Mouse (Mus musculus) thymus, adult 2 months (tissue): ENCODE measurements around the gene Ostn. TPM values are rescaled to one million over a fixed set of nuclear protein-coding genes. Genes with fewer than 3 reads are reported as not detected.
"Not testable (repeated sequence)": the region's sequence is repeated elsewhere in the genome, so short reads cannot be mapped to it uniquely, and the experiment has no call there.

ENCODE experiments used
- DNase-seq: peaks from one replicate; pipeline ENCODE4 v3.0.0; 2021
- H3K27ac ChIP-seq: fragments of 200-500 bp; 2 replicates; pipeline ENCODE4 v1.5.1; 2012; ENCODE audit warnings: low read length, control low read depth; ENCODE audit not compliant: control insufficient read depth, insufficient read depth
- H3K27me3 ChIP-seq: fragments of 200-500 bp; 2 replicates; pipeline ENCODE4 v1.6.1; 2012; ENCODE audit warnings: mild to moderate bottlenecking, low read length, moderate library complexity, mixed read lengths; ENCODE audit not compliant: control insufficient read depth, insufficient read depth
- H3K36me3 ChIP-seq: fragments of 200-500 bp; 2 replicates; pipeline ENCODE4 v1.6.1; 2012; ENCODE audit warnings: mild to moderate bottlenecking, low read length, moderate library complexity; ENCODE audit not compliant: control insufficient read depth, insufficient read depth
- H3K4me1 ChIP-seq: fragments of 200-500 bp; replicated peaks from 2 replicates; pipeline ENCODE4 v1.6.1; 2012; ENCODE audit warnings: low read length; ENCODE audit not compliant: control insufficient read depth, insufficient read depth
- H3K4me3 ChIP-seq: fragments of 200-500 bp; 2 replicates; pipeline ENCODE4 v1.5.1; 2012; ENCODE audit warnings: mild to moderate bottlenecking, low read length, control low read depth, moderate library complexity; ENCODE audit not compliant: control insufficient read depth, insufficient read depth
- CTCF ChIP-seq: fragments of 200-500 bp; IDR thresholded peaks from 2 replicates; pipeline ENCODE4 v1.5.1; 2012; ENCODE audit warnings: mild to moderate bottlenecking, control low read depth, low read length, moderate library complexity, borderline replicate concordance; ENCODE audit not compliant: control insufficient read depth, poor library complexity, insufficient read depth; ENCODE audit errors: extremely low read depth
- POLR2A ChIP-seq: fragments of 200-500 bp; IDR thresholded peaks from 2 replicates; pipeline ENCODE4 v1.6.1; 2012; ENCODE audit warnings: mild to moderate bottlenecking, low read length, control low read depth, moderate library complexity; ENCODE audit not compliant: control insufficient read depth, poor library complexity, insufficient read depth; ENCODE audit errors: extremely low read depth
- WGBS: fragments of 180-500 bp; shearing (Covaris S2); methylation state at CpG from one replicate; pipeline ENCODE4 v1.1.7; 2018; 5-methylcytosine and 5-hydroxymethylcytosine counted together
- polyA plus RNA-seq: library from polyadenylated mRNA; depleted of rRNA; stranded (reverse); fragments of >200 nt; gene quantifications from 2 replicates; pipeline ENCODE4 v1.2.3, GENCODE M21; 2012; rRNA removed

Ostn gene
- 0.14 TPM in 1 of 2 replicates, not detected in the other for polyA plus RNA-seq

DNA sequence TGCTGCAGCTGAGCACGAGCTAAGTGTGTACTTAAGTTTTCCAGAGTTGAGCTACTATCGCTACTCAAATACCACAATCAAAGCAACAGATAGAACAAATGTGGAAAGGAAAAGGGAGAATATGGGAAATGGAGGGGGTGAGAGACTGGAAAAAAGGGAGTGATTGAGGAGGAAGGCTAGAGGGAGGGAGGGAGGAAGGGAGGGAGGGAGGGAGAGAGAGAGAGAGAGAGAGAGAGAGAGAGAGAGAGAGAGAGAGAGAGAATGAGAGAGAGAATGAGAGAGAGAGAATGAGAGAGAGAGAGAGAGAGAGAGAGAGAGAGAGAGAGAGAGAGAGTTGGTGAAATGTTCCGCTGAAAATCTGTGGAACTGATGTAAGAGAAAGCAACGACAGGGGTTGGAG lies at the start of gene Ostn:
Gene Ostn (plus strand): TSS at position 301 of the 400 bp plus-strand sequence.
- H3K27ac ChIP-seq, H3K27me3 ChIP-seq, H3K36me3 ChIP-seq, H3K4me3 ChIP-seq, H3K4me1 ChIP-seq, DNase-seq: not testable (repeated sequence)
- 82% methylated on average over 4 of the region's 4 CpGs for WGBS

DNA sequence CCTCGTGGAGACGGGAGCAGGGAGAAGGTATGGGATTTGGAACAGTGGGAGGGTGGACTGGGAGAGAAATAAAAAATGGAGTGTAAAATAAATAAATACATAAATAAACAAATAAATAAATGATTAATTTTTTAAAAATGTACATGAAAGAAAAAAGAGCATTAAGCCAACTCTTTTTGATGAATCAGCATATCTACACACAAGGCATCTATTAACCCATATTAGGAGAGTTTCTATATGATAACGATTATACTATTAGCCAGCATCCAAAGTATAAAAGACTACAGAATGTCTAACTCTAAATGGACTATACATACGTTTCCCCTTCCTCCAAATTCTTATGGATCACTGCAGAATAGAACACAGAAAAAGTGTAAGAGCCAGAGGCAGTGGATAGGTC lies 38.5 kb upstream of the Ostn start:
- Histone ChIP-seq H3K4me3 (no peak overlapping the region), H3K36me3 (no peaks in the 10 kb centered on the region), H3K4me1 (no peaks in the 10 kb centered on the region), H3K27me3 (no peaks in the 10 kb centered on the region), H3K27ac (no peak overlapping the region)
- DNase-seq, result no peak
- 81% methylated on average over 4 of the region's 4 CpGs for WGBS
- TF ChIP-seq CTCF (no peak), POLR2A (no peak)

DNA sequence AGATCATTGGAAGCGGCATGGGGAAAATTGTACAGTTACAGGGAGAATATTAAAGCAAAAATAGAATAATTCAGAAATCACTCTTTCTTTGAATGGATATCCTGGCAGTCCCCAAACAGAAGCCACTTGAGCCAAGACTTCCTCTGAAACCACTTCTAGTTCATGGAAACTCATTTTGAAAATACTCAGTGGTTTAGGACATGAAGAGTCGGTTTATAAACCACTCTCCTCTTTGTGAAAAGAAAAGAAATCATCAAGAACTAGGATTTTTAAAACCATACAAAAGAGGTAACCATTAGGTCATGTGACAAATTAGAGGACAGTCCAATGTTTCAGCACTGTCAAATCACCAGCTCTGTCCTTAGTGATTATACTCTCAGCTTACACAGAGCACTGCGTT lies 19.9 kb upstream of the Ostn start:
- WGBS, result 93% methylated on average over 3 of the region's 3 CpGs
- H3K27ac ChIP-seq, result no peak overlapping the region
- H3K4me1 ChIP-seq, result no peaks in the 10 kb centered on the region

DNA sequence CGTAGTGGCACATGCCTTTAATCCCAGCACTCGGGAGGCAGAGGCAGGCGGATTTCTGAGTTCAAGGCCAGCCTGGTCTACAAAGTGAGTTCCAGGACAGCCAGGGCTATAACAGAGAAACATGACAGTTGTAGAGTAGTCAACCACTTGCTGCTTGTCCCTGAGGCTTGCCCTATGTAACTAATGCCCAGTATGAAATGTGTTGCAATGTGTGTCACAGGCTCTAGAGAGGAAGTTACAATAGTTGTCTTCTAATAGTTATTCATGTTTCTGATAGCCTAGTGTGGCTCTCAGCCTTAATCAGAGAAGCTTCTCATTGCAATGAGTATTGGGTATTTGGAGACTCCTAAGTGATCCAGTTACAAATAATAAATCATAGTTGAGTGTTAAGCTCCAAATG lies 10.8 kb upstream of the Ostn start:
- DNase-seq, result no peak
- H3K27me3 ChIP-seq, result no peaks in the 10 kb centered on the region
- H3K27ac ChIP-seq, result no peak overlapping the region
- TF ChIP-seq POLR2A, result no peak
- no peak for TF ChIP-seq CTCF
- H3K4me3 ChIP-seq, result no peak overlapping the region
- no peaks in the 10 kb centered on the region for H3K36me3 ChIP-seq
- WGBS, result 99% methylated on average over 3 of the region's 3 CpGs
- no peaks in the 10 kb centered on the region for H3K4me1 ChIP-seq

More for the DNA sequence above, 19.9 kb upstream of the Ostn start:
- no peaks in the 10 kb centered on the region for H3K27me3 ChIP-seq
- TF ChIP-seq CTCF (no peak), POLR2A (no peak)
- H3K36me3 ChIP-seq, result no peaks in the 10 kb centered on the region
- H3K4me3 ChIP-seq, result no peak overlapping the region
- no peak for DNase-seq

- DNase-seq, result no peak
- Histone ChIP-seq H3K36me3 (no peaks in the 10 kb centered on the region), H3K27me3 (no peaks in the 10 kb centered on the region), H3K4me3 (no peak overlapping the region), H3K4me1 (no peaks in the 10 kb centered on the region), H3K27ac (no peak overlapping the region)
- WGBS, result 80% methylated on average over 2 of the region's 2 CpGs
- no peak for TF ChIP-seq POLR2A
- no peak for TF ChIP-seq CTCF
Measured at GRCm38 (mm10) chr16:27296929-27297328, 10.4 kb upstream of the Ostn start.

- no peak for DNase-seq
- 92% methylated on average over 1 of the region's 1 CpGs for WGBS
- no peak overlapping the region for H3K4me3 ChIP-seq
- TF ChIP-seq POLR2A, result no peak
- TF ChIP-seq CTCF, result no peak
- H3K4me1 ChIP-seq, result no peaks in the 10 kb centered on the region
- no peaks in the 10 kb centered on the region for H3K27me3 ChIP-seq
- no peaks in the 10 kb centered on the region for H3K36me3 ChIP-seq
- H3K27ac ChIP-seq, result no peak overlapping the region
Measured at GRCm38 (mm10) chr16:27319099-27319498, 11.8 kb downstream of the Ostn start.

- no peak overlapping the region for H3K4me3 ChIP-seq
- TF ChIP-seq POLR2A (no peak), CTCF (no peak)
- H3K4me1 ChIP-seq, result no peaks in the 10 kb centered on the region
- no peak overlapping the region for H3K27ac ChIP-seq
- H3K27me3 ChIP-seq, result no peaks in the 10 kb centered on the region
- no peaks in the 10 kb centered on the region for H3K36me3 ChIP-seq
- DNase-seq, result no peak
Measured at GRCm38 (mm10) chr16:27322047-27322446, 14.8 kb downstream of the Ostn start.

DNA sequence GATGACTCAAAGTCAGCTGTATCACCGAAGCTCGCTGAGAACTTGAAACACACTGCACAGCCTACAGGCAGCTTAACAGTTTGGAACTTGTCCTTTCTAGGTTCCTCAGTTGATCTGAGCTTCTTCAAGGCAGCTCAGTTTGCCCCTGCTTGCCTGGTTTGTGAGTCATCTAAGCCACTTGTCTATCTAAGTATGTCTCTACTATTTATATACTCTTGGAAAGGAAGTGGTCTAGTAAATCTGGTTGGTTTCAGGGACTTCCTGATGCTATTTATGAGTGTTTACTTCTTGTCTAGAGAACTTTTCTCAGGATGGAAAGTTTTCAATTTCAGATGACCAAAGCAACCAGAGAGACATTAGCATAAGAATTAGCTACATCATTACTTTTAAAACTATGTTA lies 19.2 kb downstream of the Ostn start:
- Histone ChIP-seq H3K27ac (no peak overlapping the region), H3K4me3 (no peak overlapping the region), H3K36me3 (no peaks in the 10 kb centered on the region), H3K27me3 (no peaks in the 10 kb centered on the region), H3K4me1 (no peaks in the 10 kb centered on the region)
- 93% methylated on average over 2 of the region's 2 CpGs for whole genome bisulfite sequencing
- TF ChIP-seq POLR2A, result no peak
- TF ChIP-seq CTCF, result no peak
- DNase-seq, result no peak
